Mouse (Mus musculus): ENCODE data around the gene Kank1. TPM values are rescaled to one million over a fixed set of nuclear protein-coding genes. Genes with fewer than 3 reads are reported as not detected.
"Not testable (repeated sequence)": the region's sequence is repeated elsewhere in the genome, so short reads cannot be mapped to it uniquely, and the experiment has no call there.

Kank1 gene
- polyA plus RNA-seq, 1 experiment from 2014 or later = 3.5 TPM

- no peak overlapping the region for H3K4me2 ChIP-seq
- WGBS (ENCODE audit: insufficient replicate concordance) = 19% methylated on average over 8 of the region's 8 CpGs
- H3K27me3 ChIP-seq = no peaks in the 10 kb centered on the region
- no peaks in the 10 kb centered on the region for H3K36me3 ChIP-seq
- no peak overlapping the region for H3K4me3 ChIP-seq (replicated peaks)
- DNase-seq (no peak), ATAC-seq (ENCODE audit: low read depth) (no peak)
- no peaks in the 10 kb centered on the region for H3K9me3 ChIP-seq (replicated peaks)
- no peak overlapping the region for H3K9ac ChIP-seq
- no peaks in the 10 kb centered on the region for H3K4me1 ChIP-seq (replicated peaks)
- no peak overlapping the region for H3K27ac ChIP-seq
These were observed 209.1 kb downstream of the Kank1 start for GRCm38 (mm10) chr19:25445842-25446241.

DNA sequence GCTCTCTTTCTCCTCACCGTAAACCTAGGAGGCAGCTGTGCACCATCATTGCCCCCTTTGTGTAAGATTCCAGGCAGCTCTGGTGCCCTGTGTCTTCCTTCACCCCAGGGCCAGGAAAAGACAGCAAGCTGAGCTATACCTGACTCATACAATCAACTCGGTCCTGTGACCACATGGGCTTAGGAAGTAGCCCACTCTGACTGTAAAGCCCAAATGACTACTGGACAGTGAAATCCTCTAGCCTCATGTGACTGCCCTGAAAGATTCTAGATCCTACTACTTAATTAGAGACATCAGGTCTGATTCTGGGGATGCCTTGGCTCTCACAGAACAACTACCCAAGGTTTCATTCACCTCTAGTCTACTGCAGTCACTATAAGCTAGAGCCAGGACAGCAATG, 209.9 kb downstream of the Kank1 start:
- DNase-seq (no peak), ATAC-seq (ENCODE audit: low read depth) (no peak)
- Histone ChIP-seq H3K9me3 (replicated peaks) (no peaks in the 10 kb centered on the region), H3K4me3 (replicated peaks) (no peak overlapping the region), H3K36me3 (no peaks in the 10 kb centered on the region), H3K27me3 (no peaks in the 10 kb centered on the region), H3K9ac (no peak overlapping the region), H3K27ac (no peak overlapping the region), H3K4me1 (replicated peaks) (no peaks in the 10 kb centered on the region), H3K4me2 (no peak overlapping the region)
- 52% methylated on average over 2 of the region's 2 CpGs for WGBS (ENCODE audit: insufficient replicate concordance)

DNA sequence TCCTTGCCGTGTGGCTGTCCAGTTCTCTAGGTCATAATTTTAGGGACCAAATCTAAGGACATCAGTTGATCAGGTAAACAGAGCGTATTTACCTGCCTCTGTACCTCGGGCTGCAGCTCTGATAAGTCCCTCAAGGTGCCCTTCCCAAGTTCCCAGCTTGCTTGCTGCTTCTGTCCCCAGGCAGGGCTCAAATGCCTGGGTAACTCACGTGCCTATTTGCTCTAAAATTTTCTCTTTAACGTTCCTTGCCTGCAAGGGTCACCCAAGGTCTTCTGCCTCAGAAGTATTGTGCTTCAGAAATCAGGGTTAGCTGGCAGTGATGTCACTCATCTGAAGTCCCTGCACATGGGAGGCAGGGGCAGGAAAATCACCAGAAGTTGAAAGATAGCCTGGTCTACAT, 210.6 kb downstream of the Kank1 start:
- no peak overlapping the region for H3K4me3 ChIP-seq (replicated peaks)
- ATAC-seq (ENCODE audit: low read depth) (no peak), DNase-seq (no peak)
- no peak overlapping the region for H3K9ac ChIP-seq
- no peaks in the 10 kb centered on the region for H3K36me3 ChIP-seq
- no peaks in the 10 kb centered on the region for H3K4me1 ChIP-seq (replicated peaks)
- no peaks in the 10 kb centered on the region for H3K9me3 ChIP-seq (replicated peaks)
- H3K27me3 ChIP-seq = no peaks in the 10 kb centered on the region
- no peak overlapping the region for H3K27ac ChIP-seq
- H3K4me2 ChIP-seq = no peak overlapping the region
- 37% methylated on average over 5 of the region's 5 CpGs for WGBS (ENCODE audit: insufficient replicate concordance)

GRCm38 (mm10) chr19:25450869-25451629, 214.3 kb downstream of the Kank1 start:
- WGBS (ENCODE audit: insufficient replicate concordance) = 34% methylated on average over 11 of the region's 11 CpGs
- H3K27me3 ChIP-seq = no peaks in the 10 kb centered on the region
- ATAC-seq (ENCODE audit: low read depth) (no peak), DNase-seq (no peak)
- no peak overlapping the region for H3K9ac ChIP-seq
- no peak overlapping the region for H3K4me3 ChIP-seq (replicated peaks)
- H3K27ac ChIP-seq = no peak overlapping the region
- no peaks in the 10 kb centered on the region for H3K4me1 ChIP-seq (replicated peaks)
- no peaks in the 10 kb centered on the region for H3K36me3 ChIP-seq
- H3K9me3 ChIP-seq (replicated peaks) = no peaks in the 10 kb centered on the region
- H3K4me2 ChIP-seq = no peak overlapping the region

- Histone ChIP-seq H3K27ac (no peak overlapping the region), H3K4me3 (replicated peaks) (no peak overlapping the region), H3K9me3 (replicated peaks) (no peaks in the 10 kb centered on the region), H3K36me3 (no peaks in the 10 kb centered on the region), H3K27me3 (no peaks in the 10 kb centered on the region), H3K9ac (no peak overlapping the region), H3K4me2 (no peak overlapping the region), H3K4me1 (replicated peaks) (no peaks in the 10 kb centered on the region)
- DNase-seq = no peak
- no peak for ATAC-seq (ENCODE audit: low read depth)
- 63% methylated on average over 5 of the region's 5 CpGs for WGBS (ENCODE audit: insufficient replicate concordance)
These were observed 216.4 kb downstream of the Kank1 start for GRCm38 (mm10) chr19:25453146-25453545.

GRCm38 (mm10) chr19:25460760-25461159, 224.0 kb downstream of the Kank1 start:
- Histone ChIP-seq H3K9me3 (replicated peaks) (no peaks in the 10 kb centered on the region), H3K36me3 (no peaks in the 10 kb centered on the region), H3K27ac (no peak overlapping the region), H3K4me2 (no peak overlapping the region), H3K9ac (no peak overlapping the region), H3K27me3 (no peaks in the 10 kb centered on the region), H3K4me3 (replicated peaks) (no peak overlapping the region), H3K4me1 (replicated peaks) (no peaks in the 10 kb centered on the region)
- WGBS (ENCODE audit: insufficient replicate concordance) = 69% methylated on average over 8 of the region's 8 CpGs
- ATAC-seq (ENCODE audit: low read depth) = no peak
- DNase-seq = no peak

DNA sequence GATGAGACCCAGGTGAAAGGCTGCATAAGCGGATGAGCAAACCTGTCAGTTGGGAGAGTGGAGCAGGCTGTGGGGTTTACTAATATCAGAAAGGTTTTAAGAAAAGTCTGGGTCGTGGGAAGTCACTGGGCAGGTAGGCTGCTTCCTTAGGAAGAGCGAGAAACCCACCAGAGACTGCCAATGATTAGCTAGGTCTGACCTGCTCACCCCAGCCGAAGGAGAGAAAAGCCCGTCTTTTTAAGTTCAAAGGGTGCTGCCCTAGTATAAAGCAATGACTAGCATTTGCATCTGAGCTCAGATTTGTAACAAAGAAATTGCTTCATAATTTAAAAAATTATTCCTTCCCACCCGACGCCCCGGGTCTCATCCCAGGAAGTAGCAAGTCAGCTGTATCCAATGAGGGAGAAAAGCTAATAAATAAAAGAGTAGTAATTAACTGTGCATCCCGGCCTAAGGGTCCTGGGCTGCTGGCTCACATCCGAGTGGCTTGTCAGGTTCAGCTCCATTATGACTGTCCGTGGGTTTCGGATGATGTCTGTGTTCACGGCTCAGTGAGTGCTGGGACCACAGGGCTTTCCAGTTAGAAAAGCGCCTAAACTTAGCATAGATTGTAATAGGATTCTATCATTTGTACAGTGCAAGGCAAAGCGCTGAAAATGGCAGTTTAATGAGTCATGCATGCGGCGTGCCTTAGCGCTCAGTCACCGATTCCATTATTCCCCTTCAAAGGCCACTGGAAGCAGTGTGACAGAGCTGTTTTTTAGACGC, 225.0 kb downstream of the Kank1 start:
- no peak overlapping the region for H3K27ac ChIP-seq
- WGBS (ENCODE audit: insufficient replicate concordance) = 73% methylated on average over 20 of the region's 20 CpGs
- no peak for DNase-seq
- no peaks in the 10 kb centered on the region for H3K4me1 ChIP-seq (replicated peaks)
- no peak overlapping the region for H3K4me3 ChIP-seq (replicated peaks)
- H3K9me3 ChIP-seq (replicated peaks) = no peaks in the 10 kb centered on the region
- H3K9ac ChIP-seq = no peak overlapping the region
- no peak for ATAC-seq (ENCODE audit: low read depth)
- H3K4me2 ChIP-seq = no peak overlapping the region
- no peaks in the 10 kb centered on the region for H3K27me3 ChIP-seq
- no peaks in the 10 kb centered on the region for H3K36me3 ChIP-seq

DNA sequence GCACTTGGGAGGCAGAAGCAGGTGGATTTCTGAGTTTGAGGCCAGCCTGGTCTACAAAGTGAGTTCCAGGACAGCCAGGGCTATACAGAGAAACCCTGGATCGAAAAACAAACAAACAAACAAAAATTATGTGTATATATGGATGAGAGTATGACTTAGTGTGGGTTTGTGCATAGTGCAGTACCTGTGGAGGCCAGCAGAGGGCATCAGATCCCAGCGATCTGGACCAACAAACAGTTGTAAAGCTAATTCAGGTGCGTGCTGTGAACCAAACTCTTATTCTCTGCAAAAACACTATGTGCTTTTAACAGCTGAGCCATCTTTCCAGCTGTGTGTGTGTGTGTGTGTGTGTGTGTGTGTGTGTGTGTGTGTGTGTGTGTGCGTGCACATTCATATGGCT, 239.0 kb downstream of the Kank1 start:
- not testable (repeated sequence) for H3K9me3 ChIP-seq (replicated peaks); H3K4me1 ChIP-seq (replicated peaks); DNase-seq; H3K27me3 ChIP-seq; H3K4me2 ChIP-seq; H3K9ac ChIP-seq; H3K4me3 ChIP-seq (replicated peaks); H3K36me3 ChIP-seq; H3K27ac ChIP-seq; ATAC-seq (ENCODE audit: low read depth)
- 39% methylated on average over 3 of the region's 4 CpGs for WGBS (ENCODE audit: insufficient replicate concordance)

GRCm38 (mm10) chr19:25479152-25479669, 242.4 kb downstream of the Kank1 start:
- no peaks in the 10 kb centered on the region for H3K36me3 ChIP-seq
- H3K4me2 ChIP-seq = no peak overlapping the region
- 68% methylated on average over 5 of the region's 5 CpGs for WGBS (ENCODE audit: insufficient replicate concordance)
- H3K27ac ChIP-seq = no peak overlapping the region
- H3K4me1 ChIP-seq (replicated peaks) = no peaks in the 10 kb centered on the region
- H3K9ac ChIP-seq = no peak overlapping the region
- H3K9me3 ChIP-seq (replicated peaks) = no peaks in the 10 kb centered on the region
- H3K4me3 ChIP-seq (replicated peaks) = no peak overlapping the region
- H3K27me3 ChIP-seq = no peaks in the 10 kb centered on the region
- no peak for ATAC-seq (ENCODE audit: low read depth)
- no peak for DNase-seq

- H3K36me3 ChIP-seq = no peaks in the 10 kb centered on the region
- 66% methylated on average over 6 of the region's 6 CpGs for whole genome bisulfite sequencing (ENCODE audit: insufficient replicate concordance)
- H3K4me1 ChIP-seq (replicated peaks) = no peaks in the 10 kb centered on the region
- H3K9ac ChIP-seq = no peak overlapping the region
- H3K4me3 ChIP-seq (replicated peaks) = no peak overlapping the region
- DNase-seq = no peak
- H3K27me3 ChIP-seq = peaks cover 2% of the 10 kb centered on the region
- H3K4me2 ChIP-seq = no peak overlapping the region
- H3K9me3 ChIP-seq (replicated peaks) = no peaks in the 10 kb centered on the region
- ATAC-seq (ENCODE audit: low read depth) = no peak
- no peak overlapping the region for H3K27ac ChIP-seq
These were observed 244.0 kb downstream of the Kank1 start for GRCm38 (mm10) chr19:25480820-25481219.

All from liver, embryonic 13.5 days (tissue).